Mouse (Mus musculus) cortical plate, adult 2 months (tissue): ENCODE data around the gene Stk24.

Experiments
- CTCF ChIP-seq: fragments of 200-500 bp; IDR thresholded peaks from 2 replicates; pipeline ENCODE4 v1.5.1; 2011; ENCODE audit warnings: mild to moderate bottlenecking, control low read depth, low read length; ENCODE audit not compliant: insufficient read depth; ENCODE audit errors: extremely low read depth
- POLR2A ChIP-seq: fragments of 200-500 bp; IDR thresholded peaks from 2 replicates; pipeline ENCODE4 v1.6.1; 2011; ENCODE audit warnings: mild to moderate bottlenecking, low read length, control low read depth; ENCODE audit not compliant: insufficient read depth; ENCODE audit errors: extremely low read depth

DNA sequence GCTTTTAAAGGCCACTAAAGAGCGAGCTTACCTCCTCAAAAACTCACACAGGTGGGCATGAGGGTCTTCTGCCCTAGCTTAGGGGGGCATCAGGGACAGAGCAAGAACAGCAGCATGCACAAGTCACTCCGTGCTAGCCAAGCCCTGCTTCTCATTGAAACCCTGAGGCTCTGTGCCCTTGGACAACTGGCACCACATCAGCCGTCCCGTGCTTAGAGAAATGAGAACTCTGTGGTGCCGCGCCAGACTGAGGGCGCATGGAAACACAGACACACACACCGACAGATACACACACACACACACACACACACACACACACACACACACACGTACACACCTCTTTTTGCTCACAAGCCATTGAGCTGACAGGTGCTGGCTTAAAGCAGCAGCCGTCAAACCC, 32.7 kb downstream of the Stk24 start:
- TF ChIP-seq POLR2A (no peak), CTCF (no peak)
